Mouse (Mus musculus) hindbrain, embryonic 15.5 days (tissue): ENCODE results near the gene Aplp1. TPM values are rescaled to one million over a fixed set of nuclear protein-coding genes. Genes with fewer than 3 reads are reported as not detected.

Experiments used
- ATAC-seq: fragments of 200-750 bp; cut with Nextera tagmentation; 2 replicates; pipeline ENCODE4 v1.8.0; 2017; ENCODE audit warnings: low read depth, moderate number of reproducible peaks, moderate TSS enrichment; ENCODE audit not compliant: low FRiP score
- H3K27ac ChIP-seq: fragments of 300-500 bp; sonication (generic); replicated peaks from 2 replicates; pipeline ENCODE4 v1.5.1; 2015; ENCODE audit warnings: mild to moderate bottlenecking, inconsistent platforms
- H3K27me3 ChIP-seq: fragments of 300-500 bp; sonication (generic); 2 replicates; pipeline ENCODE4 v1.6.1; 2015; ENCODE audit warnings: control low read depth, inconsistent platforms
- H3K36me3 ChIP-seq: fragments of 300-500 bp; sonication (generic); 2 replicates; pipeline ENCODE4 v1.6.1; 2015; ENCODE audit warnings: control low read depth, inconsistent platforms
- H3K4me1 ChIP-seq: fragments of 300-500 bp; sonication (generic); replicated peaks from 2 replicates; pipeline ENCODE4 v1.6.1; 2015; ENCODE audit warnings: control low read depth, inconsistent platforms
- H3K4me2 ChIP-seq: fragments of 300-500 bp; sonication (generic); 2 replicates; pipeline ENCODE4 v1.6.1; 2015; ENCODE audit warnings: moderate library complexity, mild to moderate bottlenecking, inconsistent platforms
- H3K4me3 ChIP-seq: fragments of 300-500 bp; sonication (generic); 2 replicates; pipeline ENCODE4 v1.5.1; 2015; ENCODE audit warnings: mild to moderate bottlenecking, inconsistent platforms
- H3K9ac ChIP-seq: fragments of 300-500 bp; sonication (generic); 2 replicates; pipeline ENCODE4 v1.6.1; 2015; ENCODE audit warnings: inconsistent platforms
- H3K9me3 ChIP-seq: fragments of 300-500 bp; sonication (generic); 2 replicates; pipeline ENCODE4 v1.6.1; 2016; ENCODE audit warnings: control low read depth, inconsistent platforms
- WGBS: fragments of 180-500 bp; shearing (Covaris S2); methylation state at CpG from one replicate; pipeline ENCODE4 v1.1.7; 2015; 5-methylcytosine and 5-hydroxymethylcytosine counted together
- polyA plus RNA-seq: library from polyadenylated mRNA; unstranded; fragments of >200 nt; fragmentation: Nextera tagmentation; extraction: Ambion mirVana; gene quantifications from 2 replicates; pipeline ENCODE4 v1.2.1, GENCODE M21; 2015

The Aplp1 gene
- polyA plus RNA-seq, 1 experiment from 2014 or later: 762 TPM

GRCm38 (mm10) chr7:30443696-30444095 is 1.6 kb downstream of the Aplp1 start:
- peaks cover 36% of the 10 kb centered on the region for H3K36me3 ChIP-seq
- WGBS: 14% methylated on average over 9 of the region's 9 CpGs
- H3K4me2 ChIP-seq: peak overlapping the region; percentile 86
- H3K4me3 ChIP-seq: peak overlapping the region; percentile 90
- H3K9me3 ChIP-seq: no peaks in the 10 kb centered on the region
- peak overlapping the region; percentile 94 for H3K9ac ChIP-seq
- no peak for ATAC-seq
- H3K27me3 ChIP-seq: no peaks in the 10 kb centered on the region
- H3K4me1 ChIP-seq: peaks cover 28% of the 10 kb centered on the region
- H3K27ac ChIP-seq: peak overlapping the region; percentile 99; the same call in 1 of the 2 replicates

- no peak for ATAC-seq
- no peaks in the 10 kb centered on the region for H3K9me3 ChIP-seq
- peaks cover 21% of the 10 kb centered on the region for H3K4me1 ChIP-seq
- H3K4me2 ChIP-seq: no peak overlapping the region
- H3K27me3 ChIP-seq: no peaks in the 10 kb centered on the region
- H3K4me3 ChIP-seq: no peak overlapping the region
- no peak overlapping the region for H3K27ac ChIP-seq
- H3K9ac ChIP-seq: no peak overlapping the region
- peaks cover 61% of the 10 kb centered on the region for H3K36me3 ChIP-seq
- WGBS: 48% methylated on average over 2 of the region's 5 CpGs
These were observed 4.6 kb downstream of the Aplp1 start for GRCm38 (mm10) chr7:30440697-30441096.

- Histone ChIP-seq H3K9me3 (no peaks in the 10 kb centered on the region), H3K4me2 (no peak overlapping the region), H3K27ac (no peak overlapping the region), H3K4me3 (no peak overlapping the region), H3K36me3 (peaks cover 70% of the 10 kb centered on the region), H3K27me3 (no peaks in the 10 kb centered on the region), H3K4me1 (peaks cover 21% of the 10 kb centered on the region), H3K9ac (no peak overlapping the region)
- no peak for ATAC-seq
- WGBS: 77% methylated on average over 13 of the region's 13 CpGs
These were observed 5.6 kb downstream of the Aplp1 start for GRCm38 (mm10) chr7:30439734-30440133.

GRCm38 (mm10) chr7:30436879-30437278 is 8.5 kb downstream of the Aplp1 start:
- Histone ChIP-seq H3K9me3 (no peaks in the 10 kb centered on the region), H3K4me1 (no peaks in the 10 kb centered on the region), H3K36me3 (peaks cover 68% of the 10 kb centered on the region), H3K4me3 (no peak overlapping the region), H3K9ac (no peak overlapping the region), H3K4me2 (no peak overlapping the region), H3K27me3 (no peaks in the 10 kb centered on the region), H3K27ac (no peak overlapping the region)
- WGBS: 20% methylated on average over 10 of the region's 10 CpGs
- ATAC-seq: no peak

- no peaks in the 10 kb centered on the region for H3K27me3 ChIP-seq
- no peak overlapping the region for H3K4me3 ChIP-seq
- peaks cover 59% of the 10 kb centered on the region for H3K36me3 ChIP-seq
- H3K27ac ChIP-seq: no peak overlapping the region
- H3K4me2 ChIP-seq: no peak overlapping the region
- no peaks in the 10 kb centered on the region for H3K4me1 ChIP-seq
- H3K9me3 ChIP-seq: no peaks in the 10 kb centered on the region
- no peak overlapping the region for H3K9ac ChIP-seq
- no peak for ATAC-seq
- WGBS: 50% methylated on average over 9 of the region's 9 CpGs
These were observed 10.2 kb downstream of the Aplp1 start for GRCm38 (mm10) chr7:30435156-30435555.

GRCm38 (mm10) chr7:30434701-30435100 is 10.6 kb downstream of the Aplp1 start:
- no peak overlapping the region for H3K9ac ChIP-seq
- no peaks in the 10 kb centered on the region for H3K4me1 ChIP-seq
- no peak overlapping the region for H3K4me3 ChIP-seq
- WGBS: 72% methylated on average over 10 of the region's 10 CpGs
- H3K4me2 ChIP-seq: no peak overlapping the region
- no peak overlapping the region for H3K27ac ChIP-seq
- peaks cover 54% of the 10 kb centered on the region for H3K36me3 ChIP-seq
- no peaks in the 10 kb centered on the region for H3K9me3 ChIP-seq
- no peaks in the 10 kb centered on the region for H3K27me3 ChIP-seq
- ATAC-seq: no peak

- no peak overlapping the region for H3K4me3 ChIP-seq
- ATAC-seq: no peak
- WGBS: 9% methylated on average over 10 of the region's 10 CpGs
- no peaks in the 10 kb centered on the region for H3K27me3 ChIP-seq
- H3K4me2 ChIP-seq: no peak overlapping the region
- H3K9me3 ChIP-seq: no peaks in the 10 kb centered on the region
- no peak overlapping the region for H3K9ac ChIP-seq
- no peak overlapping the region for H3K27ac ChIP-seq
- no peaks in the 10 kb centered on the region for H3K4me1 ChIP-seq
- H3K36me3 ChIP-seq: peaks cover 50% of the 10 kb centered on the region
These were observed 11.1 kb downstream of the Aplp1 start for GRCm38 (mm10) chr7:30434238-30434637.

GRCm38 (mm10) chr7:30431793-30432192 is 13.5 kb downstream of the Aplp1 start:
- Histone ChIP-seq H3K4me1 (no peaks in the 10 kb centered on the region), H3K9ac (no peak overlapping the region), H3K9me3 (no peaks in the 10 kb centered on the region), H3K36me3 (peaks cover 35% of the 10 kb centered on the region), H3K4me2 (no peak overlapping the region), H3K27ac (no peak overlapping the region), H3K27me3 (no peaks in the 10 kb centered on the region), H3K4me3 (no peak overlapping the region)
- ATAC-seq: peak; percentile 77
- 11% methylated on average over 3 of the region's 3 CpGs for WGBS

- WGBS: 58% methylated on average over 2 of the region's 2 CpGs
These were observed 15.1 kb downstream of the Aplp1 start for GRCm38 (mm10) chr7:30430191-30430590.

GRCm38 (mm10) chr7:30429327-30429726 is 16.0 kb downstream of the Aplp1 start:
- Histone ChIP-seq H3K9ac (no peak overlapping the region), H3K27me3 (no peaks in the 10 kb centered on the region), H3K4me3 (no peak overlapping the region), H3K4me2 (no peak overlapping the region), H3K9me3 (no peaks in the 10 kb centered on the region), H3K27ac (no peak overlapping the region), H3K36me3 (peaks cover 21% of the 10 kb centered on the region), H3K4me1 (no peaks in the 10 kb centered on the region)
- ATAC-seq: no peak

More at GRCm38 (mm10) chr7:30430191-30430590, 15.1 kb downstream of the Aplp1 start:
- Histone ChIP-seq H3K4me1 (no peaks in the 10 kb centered on the region), H3K9me3 (no peaks in the 10 kb centered on the region), H3K4me2 (no peak overlapping the region), H3K36me3 (peaks cover 29% of the 10 kb centered on the region), H3K9ac (no peak overlapping the region), H3K4me3 (no peak overlapping the region), H3K27me3 (no peaks in the 10 kb centered on the region), H3K27ac (no peak overlapping the region)
- ATAC-seq: no peak

- ATAC-seq: no peak
- H3K27me3 ChIP-seq: no peaks in the 10 kb centered on the region
- H3K9ac ChIP-seq: peak overlapping the region; percentile 69
- peak overlapping the region; percentile 74 for H3K4me3 ChIP-seq
- peak overlapping the region; percentile 73 for H3K27ac ChIP-seq
- peaks cover 15% of the 10 kb centered on the region; the same call in 1 of the 2 replicates for H3K36me3 ChIP-seq
- H3K9me3 ChIP-seq: no peaks in the 10 kb centered on the region
- 50% methylated on average over 23 of the region's 23 CpGs for WGBS
- H3K4me2 ChIP-seq: peak overlapping the region; percentile 96
- peaks cover 20% of the 10 kb centered on the region for H3K4me1 ChIP-seq
These were observed 22.2 kb downstream of the Aplp1 start for GRCm38 (mm10) chr7:30423071-30423641.

- WGBS: 13% methylated on average over 9 of the region's 9 CpGs
- H3K27ac ChIP-seq: peak overlapping the region; percentile 73
These were observed 22.8 kb downstream of the Aplp1 start for GRCm38 (mm10) chr7:30422560-30422959.

More at GRCm38 (mm10) chr7:30422560-30422959, 22.8 kb downstream of the Aplp1 start:
- Histone ChIP-seq H3K4me3 (peak overlapping the region; percentile 74), H3K36me3 (peaks cover 15% of the 10 kb centered on the region; the same call in 1 of the 2 replicates), H3K9me3 (no peaks in the 10 kb centered on the region), H3K9ac (peak overlapping the region; percentile 69), H3K27me3 (no peaks in the 10 kb centered on the region), H3K4me1 (peaks cover 20% of the 10 kb centered on the region), H3K4me2 (peak overlapping the region; percentile 96)
- ATAC-seq: no peak; the same call in 1 of the 2 replicates
